Comparison of ENCODE assay signal across 9 mouse cellular contexts in genomic region chr4:141536291-141537225, GRCm38 (mm10). TPM values are rescaled to one million over a fixed set of nuclear protein-coding genes. Genes with fewer than 3 reads are reported as not detected.
A peak's percentile ranks its signal among the peaks of the same experiment; 100 is the strongest.
DNase-seq lines count a peak whose midpoint lies in the region; ATAC-seq lines count a peak whose summit lies in the region.
"Had no signal": no experiment of that assay in that cellular context is flagged by ENCODE, and none has a peak within 500 bp of the region (broad histone marks: within the 10 kb centered on the region; RNA-seq: fewer than 3 reads in every experiment).

No protein-coding gene starts in this region.

- H3K4me3 ChIP-seq in limb, embryonic 11.5 days (ENCODE audit: low read depth, low read length): peak overlapping the region; percentile 93
- H3K4me3 ChIP-seq in midbrain, embryonic 13.5 days (replicated peaks): peak overlapping the region; percentile 96

- no peaks in the 10 kb centered on the region for H3K9me3 ChIP-seq in limb, embryonic 11.5 days (ENCODE audit: control insufficient read depth, low read length)
- no peaks in the 10 kb centered on the region for H3K9me3 ChIP-seq in midbrain, embryonic 13.5 days

- no peaks in the 10 kb centered on the region for H3K36me3 ChIP-seq in limb, embryonic 11.5 days (ENCODE audit: control insufficient read depth, insufficient read depth, low read length)
- no peaks in the 10 kb centered on the region for H3K36me3 ChIP-seq in midbrain, embryonic 13.5 days

- peak overlapping the region; percentile 82; the same call in 1 of the 2 replicates for H3K27ac ChIP-seq in limb, embryonic 11.5 days (replicated peaks; ENCODE audit: low read depth, low read length)
- peak overlapping the region; percentile 98 for H3K27ac ChIP-seq in midbrain, embryonic 13.5 days

- H3K4me1 ChIP-seq in limb, embryonic 11.5 days (ENCODE audit: control insufficient read depth, insufficient read depth, low read length): 0 out of 2 replicates have a peak, but pooled peaks cover 6% of the 10 kb centered on the region
- peaks cover 53% of the 10 kb centered on the region for H3K4me1 ChIP-seq in midbrain, embryonic 13.5 days (replicated peaks)

- DNase-seq in lung, adult 18-20 months: peak; percentile 59 to 64
- DNase-seq in lung, postnatal 25 days (ENCODE audit: low spot score): no peak
- peak; percentile 91 for DNase-seq in embryo, embryonic 11 days
- peak; percentile 57 for DNase-seq in gastrocnemius, postnatal 25 days
- peak; percentile 69 for DNase-seq in kidney, adult 11 months
- DNase-seq in limb, embryonic 11.5 days (ENCODE audit: low spot score): peak; percentile 84
- peak; percentile 65 to 76 for DNase-seq in spleen, postnatal 10 days (ENCODE audit: low spot score in 2 of 2)

- peak overlapping the region; percentile 84 for H3K4me2 ChIP-seq in limb, embryonic 11.5 days (ENCODE audit: low read depth, severe bottlenecking)
- H3K4me2 ChIP-seq in midbrain, embryonic 13.5 days (replicated peaks): peak overlapping the region; percentile 90

- WGBS in limb, embryonic 11.5 days: under 1% methylated on average over 61 of the region's 61 CpGs
- WGBS in midbrain, embryonic 13.5 days: under 1% methylated on average over 61 of the region's 61 CpGs

- ATAC-seq in limb, embryonic 11.5 days (ENCODE audit: insufficient number of reproducible peaks, low FRiP score, low TSS enrichment, low read depth): peak; percentile 61; the same call in 1 of the 2 replicates
- ATAC-seq in midbrain, embryonic 13.5 days: peak; percentile 74
- ATAC-seq: Patski had no signal

- H3K9ac ChIP-seq in limb, embryonic 11.5 days (ENCODE audit: low read length): peak overlapping the region; percentile 89
- H3K9ac ChIP-seq in midbrain, embryonic 13.5 days (replicated peaks): peak overlapping the region; percentile 98

- no peaks in the 10 kb centered on the region for H3K27me3 ChIP-seq in limb, embryonic 11.5 days (ENCODE audit: control insufficient read depth, insufficient read depth, low read length)
- H3K27me3 ChIP-seq in midbrain, embryonic 13.5 days: no peaks in the 10 kb centered on the region
- H3K27me3 ChIP-seq: Patski had no signal

RNA-seq across cellular contexts. Expression of gene Spen, which starts 1.8 kb away (rescaled TPM):
- 10 to 100 TPM; 18.6 to 19.9 TPM for total RNA-seq in gastrocnemius, postnatal 25 days (2021)
- 12.4 and 13.4 TPM in 2 replicates for polyA plus RNA-seq in limb, embryonic 11.5 days (2014; fragmentation: Nextera tagmentation; extraction: Ambion mirVana)
- 18.3 and 20.5 TPM in 2 replicates for polyA plus RNA-seq in midbrain, embryonic 13.5 days (2015; fragmentation: Nextera tagmentation; extraction: Ambion mirVana)
